Mouse (Mus musculus): ENCODE measurements around the gene Nit1. TPM values are rescaled to one million over a fixed set of nuclear protein-coding genes. Genes with fewer than 3 reads are reported as not detected.
A peak's percentile ranks its signal among the peaks of the same experiment; 100 is the strongest.
"Not testable (repeated sequence)": the region's sequence is repeated elsewhere in the genome, so short reads cannot be mapped to it uniquely, and the experiment has no call there.

The Nit1 gene
- total and polyA plus RNA-seq, 2 experiments from 2014 or later: 31.4 to 39.6 TPM

- 0% methylated on average over 4 of the region's 4 CpGs for WGBS
Measured at GRCm38 (mm10) chr1:171330216-171330560, 15.3 kb downstream of the Nit1 start.

GRCm38 (mm10) chr1:171329433-171330215 is 15.8 kb downstream of the Nit1 start:
- peaks cover 32% of the 10 kb centered on the region for H3K4me1 ChIP-seq (ENCODE audit: control insufficient read depth, insufficient read depth)
- H3K4me3 ChIP-seq (ENCODE audit: low read depth, low read length): peak overlapping the region; percentile 67
- H3K27ac ChIP-seq (ENCODE audit: low read depth): peak overlapping the region; percentile 99
- H3K9me3 ChIP-seq (replicated peaks; ENCODE audit: control insufficient read depth, low read length): no peaks in the 10 kb centered on the region
- under 1% methylated on average over 57 of the region's 61 CpGs for WGBS
- peak overlapping the region; percentile 70 for H3K4me2 ChIP-seq (ENCODE audit: low read depth, low read length)
- peaks cover 4% of the 10 kb centered on the region; the same call in 1 of the 2 replicates for H3K36me3 ChIP-seq (replicated peaks; ENCODE audit: control insufficient read depth, insufficient read depth, low read length)
- no peak for TF ChIP-seq EP300 (IDR thresholded peaks at IDR 0.05; ENCODE audit: low read depth)
- TF ChIP-seq CTCF (IDR thresholded peaks at IDR 0.05; ENCODE audit: low read depth): no peak
- no peaks in the 10 kb centered on the region for H3K27me3 ChIP-seq (ENCODE audit: control insufficient read depth, insufficient read depth, low read length)
- DNase-seq (ENCODE audit: low spot score) (peak; percentile 13), ATAC-seq (ENCODE audit: insufficient read depth, low read depth) (peak; percentile 80)
- peak overlapping the region; percentile 97 for H3K9ac ChIP-seq (replicated peaks; ENCODE audit: low read depth, low read length)

More at GRCm38 (mm10) chr1:171330216-171330560, 15.3 kb downstream of the Nit1 start:
- H3K27ac ChIP-seq (ENCODE audit: low read depth): peak overlapping the region; percentile 99
- peak; percentile 40 for DNase-seq (ENCODE audit: low spot score)
- H3K4me2 ChIP-seq (ENCODE audit: low read depth, low read length): peak overlapping the region; percentile 70
- no peaks in the 10 kb centered on the region for H3K27me3 ChIP-seq (ENCODE audit: control insufficient read depth, insufficient read depth, low read length)
- H3K9ac ChIP-seq (replicated peaks; ENCODE audit: low read depth, low read length): peak overlapping the region; percentile 97
- no peak for ATAC-seq (ENCODE audit: insufficient read depth, low read depth)
- H3K4me1 ChIP-seq (ENCODE audit: control insufficient read depth, insufficient read depth): peaks cover 32% of the 10 kb centered on the region
- H3K9me3 ChIP-seq (replicated peaks; ENCODE audit: control insufficient read depth, low read length): no peaks in the 10 kb centered on the region
- peaks cover 3% of the 10 kb centered on the region; the same call in 1 of the 2 replicates for H3K36me3 ChIP-seq (replicated peaks; ENCODE audit: control insufficient read depth, insufficient read depth, low read length)
- H3K4me3 ChIP-seq (ENCODE audit: low read depth, low read length): peak overlapping the region; percentile 67
- TF ChIP-seq CTCF (IDR thresholded peaks at IDR 0.05; ENCODE audit: low read depth) (no peak), EP300 (IDR thresholded peaks at IDR 0.05; ENCODE audit: low read depth) (no peak)

- H3K9ac ChIP-seq (replicated peaks; ENCODE audit: low read depth, low read length): peak within 1 kb of the TSS; percentile 97
- TF ChIP-seq CTCF (IDR thresholded peaks at IDR 0.05; ENCODE audit: low read depth) (0 out of 2 replicates have a peak, but pooled peaks have one; percentile 13), EP300 (IDR thresholded peaks at IDR 0.05; ENCODE audit: low read depth) (no peak)
- H3K4me2 ChIP-seq (ENCODE audit: low read depth, low read length): peak within 1 kb of the TSS; percentile 70
- peak within 1 kb of the TSS; percentile 99 for H3K27ac ChIP-seq (ENCODE audit: low read depth)
- ATAC-seq (ENCODE audit: insufficient read depth, low read depth): peak; percentile 92
- peaks cover 32% of the 10 kb centered on the region for H3K4me1 ChIP-seq (ENCODE audit: control insufficient read depth, insufficient read depth)
- WGBS: under 1% methylated on average over 38 of the region's 48 CpGs
- peak within 1 kb of the TSS; percentile 67 for H3K4me3 ChIP-seq (ENCODE audit: low read depth, low read length)
- no peaks in the 10 kb centered on the region for H3K27me3 ChIP-seq (ENCODE audit: control insufficient read depth, insufficient read depth, low read length)
- H3K36me3 ChIP-seq (replicated peaks; ENCODE audit: control insufficient read depth, insufficient read depth, low read length): peaks cover 4% of the 10 kb centered on the region; the same call in 1 of the 2 replicates
- peak; percentile 98 for DNase-seq (ENCODE audit: low spot score)
- no peaks in the 10 kb centered on the region for H3K9me3 ChIP-seq (replicated peaks; ENCODE audit: control insufficient read depth, low read length)
Measured at GRCm38 (mm10) chr1:171328839-171329432, 16.5 kb downstream of the Nit1 start, which contains the start of gene Dedd. Dedd (plus strand) TSS chr1:171329145.

GRCm38 (mm10) chr1:171328244-171328643 is 17.2 kb downstream of the Nit1 start:
- H3K27ac ChIP-seq (ENCODE audit: low read depth): peak overlapping the region; percentile 99
- WGBS: 14% methylated on average over 9 of the region's 9 CpGs
- peak overlapping the region; percentile 70 for H3K4me2 ChIP-seq (ENCODE audit: low read depth, low read length)
- peak overlapping the region; percentile 67 for H3K4me3 ChIP-seq (ENCODE audit: low read depth, low read length)
- DNase-seq (ENCODE audit: low spot score): no peak
- no peak for ATAC-seq (ENCODE audit: insufficient read depth, low read depth)
- H3K4me1 ChIP-seq (ENCODE audit: control insufficient read depth, insufficient read depth): peaks cover 31% of the 10 kb centered on the region
- TF ChIP-seq CTCF (IDR thresholded peaks at IDR 0.05; ENCODE audit: low read depth) (no peak), EP300 (IDR thresholded peaks at IDR 0.05; ENCODE audit: low read depth) (no peak)
- H3K9me3 ChIP-seq (replicated peaks; ENCODE audit: control insufficient read depth, low read length): no peaks in the 10 kb centered on the region
- H3K36me3 ChIP-seq (replicated peaks; ENCODE audit: control insufficient read depth, insufficient read depth, low read length): peaks cover 4% of the 10 kb centered on the region; the same call in 1 of the 2 replicates
- H3K9ac ChIP-seq (replicated peaks; ENCODE audit: low read depth, low read length): peak overlapping the region; percentile 97
- no peaks in the 10 kb centered on the region for H3K27me3 ChIP-seq (ENCODE audit: control insufficient read depth, insufficient read depth, low read length)

- WGBS: 85% methylated on average over 4 of the region's 4 CpGs
- H3K27me3 ChIP-seq (ENCODE audit: control insufficient read depth, insufficient read depth, low read length); DNase-seq (ENCODE audit: low spot score); ATAC-seq (ENCODE audit: insufficient read depth, low read depth); H3K27ac ChIP-seq (ENCODE audit: low read depth); H3K4me3 ChIP-seq (ENCODE audit: low read depth, low read length); H3K9me3 ChIP-seq (replicated peaks; ENCODE audit: control insufficient read depth, low read length); H3K4me2 ChIP-seq (ENCODE audit: low read depth, low read length); H3K36me3 ChIP-seq (replicated peaks; ENCODE audit: control insufficient read depth, insufficient read depth, low read length); H3K9ac ChIP-seq (replicated peaks; ENCODE audit: low read depth, low read length): not testable (repeated sequence)
- H3K4me1 ChIP-seq (ENCODE audit: control insufficient read depth, insufficient read depth): peaks cover 23% of the 10 kb centered on the region
Measured at GRCm38 (mm10) chr1:171326588-171326987, 18.9 kb downstream of the Nit1 start.

Measured in heart, postnatal 0 days (tissue).